Mouse (Mus musculus) limb, embryonic 12.5 days (tissue): ENCODE measurements around the gene Optn. TPM values are rescaled to one million over a fixed set of nuclear protein-coding genes. Genes with fewer than 3 reads are reported as not detected.
"Not testable (repeated sequence)": the region's sequence is repeated elsewhere in the genome, so short reads cannot be mapped to it uniquely, and the experiment has no call there.

ENCODE experiments used
- ATAC-seq: fragments of 200-750 bp; cut with Nextera tagmentation; 2 replicates; pipeline ENCODE4 v1.8.0; 2017; ENCODE audit warnings: low read depth, moderate TSS enrichment; ENCODE audit not compliant: insufficient number of reproducible peaks, insufficient read depth, low FRiP score, low TSS enrichment
- H3K27ac ChIP-seq: fragments of 300-500 bp; sonication (generic); 2 replicates; pipeline ENCODE4 v1.5.1; 2016; ENCODE audit warnings: mild to moderate bottlenecking, moderate library complexity
- H3K27me3 ChIP-seq: fragments of 300-500 bp; sonication (generic); 2 replicates; pipeline ENCODE4 v1.6.1; 2016; ENCODE audit warnings: mild to moderate bottlenecking, moderate library complexity
- H3K36me3 ChIP-seq: fragments of 300-500 bp; sonication (generic); 2 replicates; pipeline ENCODE4 v1.6.1; 2016; ENCODE audit warnings: mild to moderate bottlenecking, moderate library complexity
- H3K4me1 ChIP-seq: fragments of 300-500 bp; sonication (generic); replicated peaks from 2 replicates; pipeline ENCODE4 v1.6.1; 2016
- H3K4me2 ChIP-seq: fragments of 300-500 bp; sonication (generic); 2 replicates; pipeline ENCODE4 v1.6.1; 2016; ENCODE audit warnings: mild to moderate bottlenecking, moderate library complexity
- H3K4me3 ChIP-seq: fragments of 300-500 bp; sonication (generic); replicated peaks from 2 replicates; pipeline ENCODE4 v1.5.1; 2016; ENCODE audit warnings: mild to moderate bottlenecking
- H3K9ac ChIP-seq: fragments of 300-500 bp; sonication (generic); replicated peaks from 2 replicates; pipeline ENCODE4 v1.6.1; 2016; ENCODE audit warnings: mild to moderate bottlenecking, moderate library complexity
- H3K9me3 ChIP-seq: fragments of 300-500 bp; sonication (generic); 2 replicates; pipeline ENCODE4 v1.6.1; 2016; ENCODE audit warnings: mild to moderate bottlenecking, moderate library complexity
- WGBS: fragments of 180-500 bp; shearing (Covaris S2); methylation state at CpG from one replicate; pipeline ENCODE4 v1.1.7; 2016; 5-methylcytosine and 5-hydroxymethylcytosine counted together
- polyA plus RNA-seq: library from polyadenylated mRNA; unstranded; fragments of >200 nt; fragmentation: Nextera tagmentation; extraction: Ambion mirVana; gene quantifications from 2 replicates; pipeline ENCODE4 v1.2.1, GENCODE M21; 2016

Gene Optn
- polyA plus RNA-seq, 1 experiment from 2014 or later = 5.3 TPM

- Histone ChIP-seq H3K4me2 (peak overlapping the region; percentile 55), H3K36me3 (no peaks in the 10 kb centered on the region), H3K9ac (peak overlapping the region; percentile 45; the same call in 1 of the 2 replicates), H3K4me3 (peak overlapping the region; percentile 26), H3K27me3 (no peaks in the 10 kb centered on the region), H3K9me3 (no peaks in the 10 kb centered on the region), H3K27ac (no peak overlapping the region; the same call in 1 of the 2 replicates), H3K4me1 (0 out of 2 replicates have a peak, but pooled peaks cover 5% of the 10 kb centered on the region)
- ATAC-seq = no peak
- 7% methylated on average over 14 of the region's 14 CpGs for WGBS
Measured at GRCm38 (mm10) chr2:5080053-5080787, 16.4 kb upstream of the Optn start.

DNA sequence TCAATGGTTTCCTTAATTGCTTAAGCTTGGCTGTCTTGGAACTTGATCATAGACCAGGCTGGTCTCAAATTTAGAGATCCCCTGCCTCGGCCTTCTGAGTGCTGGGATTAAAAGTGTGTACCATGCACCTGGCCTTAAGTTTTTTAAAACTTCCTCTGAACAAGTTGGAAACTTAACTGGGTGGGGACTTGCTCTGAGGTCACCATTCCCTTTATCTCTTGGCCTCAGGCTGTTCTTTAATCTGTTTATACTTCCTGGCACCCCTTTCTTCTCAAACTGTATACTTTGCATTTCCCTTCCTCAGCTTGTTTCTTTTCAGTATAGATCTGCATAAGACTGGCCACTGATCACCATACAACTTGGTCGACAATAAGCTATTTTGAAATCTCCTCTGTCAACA, 14.1 kb upstream of the Optn start:
- Histone ChIP-seq H3K4me2 (no peak overlapping the region), H3K27me3 (no peaks in the 10 kb centered on the region), H3K9ac (no peak overlapping the region), H3K4me1 (0 out of 2 replicates have a peak, but pooled peaks cover 5% of the 10 kb centered on the region), H3K36me3 (no peaks in the 10 kb centered on the region), H3K4me3 (no peak overlapping the region), H3K9me3 (no peaks in the 10 kb centered on the region), H3K27ac (no peak overlapping the region)
- no peak for ATAC-seq
- 69% methylated on average over 2 of the region's 2 CpGs for WGBS

- 85% methylated on average over 2 of the region's 2 CpGs for WGBS
Measured at GRCm38 (mm10) chr2:5077490-5077889, 13.6 kb upstream of the Optn start.

GRCm38 (mm10) chr2:5075856-5076255, 12.0 kb upstream of the Optn start:
- Histone ChIP-seq H3K27me3 (no peaks in the 10 kb centered on the region), H3K9me3 (no peaks in the 10 kb centered on the region), H3K4me2 (no peak overlapping the region), H3K36me3 (no peaks in the 10 kb centered on the region), H3K4me1 (0 out of 2 replicates have a peak, but pooled peaks cover 4% of the 10 kb centered on the region), H3K4me3 (no peak overlapping the region), H3K9ac (no peak overlapping the region), H3K27ac (no peak overlapping the region)
- no peak for ATAC-seq

More at GRCm38 (mm10) chr2:5077490-5077889, 13.6 kb upstream of the Optn start:
- Histone ChIP-seq H3K4me3 (no peak overlapping the region), H3K9ac (no peak overlapping the region), H3K36me3 (no peaks in the 10 kb centered on the region), H3K4me2 (no peak overlapping the region), H3K4me1 (0 out of 2 replicates have a peak, but pooled peaks cover 5% of the 10 kb centered on the region), H3K27ac (no peak overlapping the region), H3K9me3 (no peaks in the 10 kb centered on the region), H3K27me3 (no peaks in the 10 kb centered on the region)
- ATAC-seq = no peak

- Histone ChIP-seq H3K36me3 (no peaks in the 10 kb centered on the region), H3K27me3 (no peaks in the 10 kb centered on the region), H3K4me1 (no peaks in the 10 kb centered on the region), H3K27ac (no peak overlapping the region), H3K9me3 (no peaks in the 10 kb centered on the region), H3K9ac (no peak overlapping the region), H3K4me3 (no peak overlapping the region), H3K4me2 (no peak overlapping the region)
- WGBS = 80% methylated on average over 2 of the region's 2 CpGs
- ATAC-seq = no peak
Measured at GRCm38 (mm10) chr2:5075432-5075831, 11.6 kb upstream of the Optn start.

DNA sequence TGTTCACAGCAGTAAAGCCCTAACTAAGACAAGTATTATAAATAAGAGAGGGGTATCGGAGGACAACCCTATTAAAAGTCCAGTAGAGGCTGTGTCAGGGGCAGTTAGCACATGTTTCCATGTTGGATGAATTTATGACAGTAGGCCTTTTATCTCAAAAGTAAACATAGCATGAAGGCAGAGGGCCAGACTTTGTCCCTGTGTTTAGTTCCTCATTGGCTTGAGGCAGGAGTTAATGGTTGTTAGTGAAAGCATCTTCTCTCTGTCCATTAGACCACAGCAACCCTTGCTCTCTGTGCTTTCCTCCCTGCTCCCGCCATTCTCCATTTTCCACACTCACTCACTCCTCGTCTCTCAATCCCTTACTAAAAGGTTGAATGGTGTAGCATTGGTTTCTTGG, 9.9 kb upstream of the Optn start:
- H3K9ac ChIP-seq = no peak overlapping the region
- WGBS = 92% methylated on average over 3 of the region's 3 CpGs

GRCm38 (mm10) chr2:5067951-5068350, 4.1 kb upstream of the Optn start:
- 87% methylated on average over 4 of the region's 4 CpGs for WGBS
- no peak overlapping the region for H3K27ac ChIP-seq

More for the DNA sequence above, 9.9 kb upstream of the Optn start:
- Histone ChIP-seq H3K27me3 (no peaks in the 10 kb centered on the region), H3K27ac (no peak overlapping the region), H3K36me3 (no peaks in the 10 kb centered on the region), H3K4me3 (no peak overlapping the region), H3K9me3 (no peaks in the 10 kb centered on the region), H3K4me2 (no peak overlapping the region), H3K4me1 (no peaks in the 10 kb centered on the region)
- ATAC-seq = no peak

DNA sequence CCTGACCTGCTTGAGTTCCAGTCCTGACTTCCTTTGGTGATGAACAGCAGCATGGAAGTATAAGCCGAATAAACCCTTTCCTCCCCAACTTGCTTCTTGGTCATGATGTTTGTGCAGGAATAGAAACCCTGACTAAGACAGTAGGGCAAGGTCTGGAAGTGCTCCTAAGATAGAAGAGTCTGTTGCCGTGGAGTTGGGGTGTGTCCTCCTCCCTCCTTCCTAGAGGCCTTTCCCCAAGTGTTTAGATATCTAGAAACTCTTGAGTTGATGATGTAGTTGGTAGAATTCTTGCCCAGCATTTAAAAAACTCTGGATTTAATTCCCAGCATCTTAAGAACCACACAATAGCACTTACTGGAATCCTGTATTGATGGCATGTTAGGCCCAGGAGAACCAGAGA, 3.4 kb upstream of the Optn start:
- peaks cover 10% of the 10 kb centered on the region for H3K4me1 ChIP-seq
- not testable (repeated sequence) for ATAC-seq, H3K27ac ChIP-seq, H3K9me3 ChIP-seq, H3K9ac ChIP-seq, H3K4me3 ChIP-seq, H3K4me2 ChIP-seq, H3K27me3 ChIP-seq, H3K36me3 ChIP-seq
- WGBS = 76% methylated on average over 2 of the region's 2 CpGs

More at GRCm38 (mm10) chr2:5067951-5068350, 4.1 kb upstream of the Optn start:
- H3K4me2 ChIP-seq = no peak overlapping the region
- ATAC-seq = no peak
- H3K9me3 ChIP-seq = no peaks in the 10 kb centered on the region
- H3K4me1 ChIP-seq = peaks cover 7% of the 10 kb centered on the region
- H3K4me3 ChIP-seq = no peak overlapping the region
- no peaks in the 10 kb centered on the region for H3K36me3 ChIP-seq
- peaks cover 3% of the 10 kb centered on the region; the same call in 1 of the 2 replicates for H3K27me3 ChIP-seq
- H3K9ac ChIP-seq = no peak overlapping the region

DNA sequence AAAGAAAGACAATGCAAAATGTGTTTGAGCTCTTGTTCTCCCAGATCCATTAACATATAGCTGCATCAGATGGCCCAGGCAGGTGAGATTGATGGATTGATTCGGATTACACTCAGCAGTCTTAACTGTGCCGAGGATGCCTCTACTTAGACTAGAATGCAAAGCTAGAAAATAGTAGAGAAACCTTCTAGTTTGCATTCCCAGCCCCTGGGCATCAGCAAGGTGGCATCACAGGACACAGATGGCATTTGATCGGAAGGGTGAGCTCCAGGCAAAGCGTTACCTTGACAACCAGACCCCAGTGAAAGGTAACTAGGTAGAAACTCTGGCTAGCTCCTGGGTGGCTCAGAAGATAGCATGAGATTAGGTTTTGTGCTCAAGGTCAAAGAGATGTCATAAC, 396 bp upstream of the Optn start:
- peaks cover 10% of the 10 kb centered on the region for H3K4me1 ChIP-seq
- H3K36me3 ChIP-seq = no peaks in the 10 kb centered on the region
- H3K9me3 ChIP-seq = no peaks in the 10 kb centered on the region
- no peak overlapping the region for H3K9ac ChIP-seq
- peak overlapping the region; percentile 95 for H3K4me2 ChIP-seq
- WGBS = 28% methylated on average over 4 of the region's 4 CpGs
- H3K4me3 ChIP-seq = peak overlapping the region; percentile 60
- ATAC-seq = no peak; the same call in 1 of the 2 replicates
- no peak overlapping the region for H3K27ac ChIP-seq
- peaks cover 3% of the 10 kb centered on the region; the same call in 1 of the 2 replicates for H3K27me3 ChIP-seq

DNA sequence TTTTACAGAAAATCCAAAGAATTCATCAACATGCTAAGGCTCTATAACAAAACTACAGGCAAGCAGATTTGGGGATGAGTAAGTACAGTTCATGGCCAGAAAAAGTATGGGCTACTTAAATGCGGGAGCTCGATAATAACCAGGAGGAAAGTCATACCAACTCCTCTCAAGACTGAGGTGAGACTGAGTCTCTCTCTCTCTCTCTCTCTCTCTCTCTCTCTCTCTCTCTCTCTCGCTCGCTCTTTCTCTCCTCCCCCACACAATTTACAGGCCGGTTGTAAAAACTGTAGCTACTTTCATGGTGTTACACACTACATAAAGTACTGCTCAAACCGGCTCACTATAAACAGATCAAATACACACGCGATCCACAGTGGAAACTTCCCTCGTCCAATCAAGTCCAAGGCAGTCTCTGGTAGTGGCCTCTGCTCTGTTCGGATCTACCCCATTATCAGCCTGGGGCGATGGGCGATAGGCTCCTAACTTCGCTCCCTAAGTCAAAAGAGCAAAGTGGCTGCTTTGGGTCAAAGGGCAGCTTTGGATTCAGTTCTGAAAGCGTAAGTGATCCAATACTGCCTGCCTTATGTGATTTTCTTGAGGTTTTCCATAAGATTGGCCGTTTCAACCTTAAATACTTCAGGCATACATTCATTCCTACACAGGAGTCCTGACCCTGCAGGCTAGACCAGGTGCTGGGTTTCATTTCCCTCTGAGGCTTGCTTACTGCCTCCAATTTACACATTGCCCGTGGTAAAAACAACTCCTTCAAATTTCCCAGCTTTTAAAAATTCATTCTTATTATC, 1.2 kb downstream of the Optn start:
- H3K4me3 ChIP-seq = peak overlapping the region; percentile 60
- no peak overlapping the region for H3K9ac ChIP-seq
- peak; percentile 61; the same call in 1 of the 2 replicates for ATAC-seq
- 26% methylated on average over 16 of the region's 16 CpGs for WGBS
- H3K36me3 ChIP-seq = no peaks in the 10 kb centered on the region
- H3K27ac ChIP-seq = no peak overlapping the region
- peaks cover 3% of the 10 kb centered on the region; the same call in 1 of the 2 replicates for H3K27me3 ChIP-seq
- H3K4me1 ChIP-seq = peaks cover 10% of the 10 kb centered on the region
- no peaks in the 10 kb centered on the region for H3K9me3 ChIP-seq
- peak overlapping the region; percentile 95 for H3K4me2 ChIP-seq

- H3K4me1 ChIP-seq = peaks cover 10% of the 10 kb centered on the region
- no peak overlapping the region for H3K4me3 ChIP-seq
- no peaks in the 10 kb centered on the region for H3K9me3 ChIP-seq
- no peaks in the 10 kb centered on the region for H3K36me3 ChIP-seq
- ATAC-seq = no peak
- 66% methylated on average over 8 of the region's 8 CpGs for WGBS
- H3K27me3 ChIP-seq = peaks cover 3% of the 10 kb centered on the region; the same call in 1 of the 2 replicates
- H3K9ac ChIP-seq = no peak overlapping the region
- no peak overlapping the region for H3K27ac ChIP-seq
- H3K4me2 ChIP-seq = no peak overlapping the region
Measured at GRCm38 (mm10) chr2:5061133-5061708, 2.6 kb downstream of the Optn start.
